Mouse (Mus musculus) thymus, postnatal 0 days (tissue): ENCODE measurements at regions not wholly inside any gene's neighbourhood (a gene's known extent, or its start where the extent isn't known, plus 50 kb on each side); places are given as distances from the start of the nearest gene placed in this dataset.

Experiments
- DNase-seq: peaks from one replicate; pipeline ENCODE4 v3.0.0-alpha.2; 2015; ENCODE audit warnings: low spot score

GRCm38 (mm10) chr11:79766036-79766435 is 175.0 kb downstream of the Rab11fip4 start:
- DNase-seq, result no peak

- DNase-seq, result no peak
Observed at GRCm38 (mm10) chr11:79765396-79765795, 174.4 kb downstream of the Rab11fip4 start.

- DNase-seq, result no peak
Observed at GRCm38 (mm10) chr11:79764026-79764425, 173.0 kb downstream of the Rab11fip4 start.

GRCm38 (mm10) chr11:79762654-79763053 is 171.6 kb downstream of the Rab11fip4 start:
- no peak for DNase-seq

- DNase-seq, result no peak
Observed at GRCm38 (mm10) chr11:79762027-79762426, 171.0 kb downstream of the Rab11fip4 start.

GRCm38 (mm10) chr11:79760533-79760932 is 169.5 kb downstream of the Rab11fip4 start:
- no peak for DNase-seq

GRCm38 (mm10) chr11:79758281-79758680 is 167.3 kb downstream of the Rab11fip4 start:
- DNase-seq, result no peak

GRCm38 (mm10) chr11:79757513-79758071 is 166.6 kb downstream of the Rab11fip4 start:
- DNase-seq, result no peak

GRCm38 (mm10) chr11:79756305-79756846 is 165.4 kb downstream of the Rab11fip4 start:
- no peak for DNase-seq

GRCm38 (mm10) chr11:79753491-79753890 is 162.5 kb downstream of the Rab11fip4 start:
- no peak for DNase-seq

GRCm38 (mm10) chr11:79752717-79753480 is 161.9 kb downstream of the Rab11fip4 start:
- no peak for DNase-seq

- DNase-seq, result no peak
Observed at GRCm38 (mm10) chr11:79751751-79752716, 161.0 kb downstream of the Rab11fip4 start.

- DNase-seq, result no peak
Observed at GRCm38 (mm10) chr11:79750943-79751342, 159.9 kb downstream of the Rab11fip4 start.

- no peak for DNase-seq
Observed at GRCm38 (mm10) chr11:79749755-79750434, 158.9 kb downstream of the Rab11fip4 start.

- DNase-seq, result no peak
Observed at GRCm38 (mm10) chr11:79749141-79749540, 158.1 kb downstream of the Rab11fip4 start.

- DNase-seq, result no peak
Observed at GRCm38 (mm10) chr11:79748606-79749125, 157.7 kb downstream of the Rab11fip4 start.

- DNase-seq, result no peak
Observed at GRCm38 (mm10) chr11:79747801-79748200, 156.8 kb downstream of the Rab11fip4 start.
